Mouse (Mus musculus): ENCODE measurements around the gene Lamtor2.

GRCm38 (mm10) chr3:88573810-88574209 is 20.9 kb upstream of the Lamtor2 start:
- TF ChIP-seq CTCF (IDR thresholded peaks at IDR 0.05) (no peak), EP300 (IDR thresholded peaks at IDR 0.05; ENCODE audit: insufficient read depth, low read depth, low read length) (no peak), POLR2A (IDR thresholded peaks at IDR 0.05; ENCODE audit: insufficient read depth, low read depth, low read length) (no peak)

All from heart, adult 2 months (tissue).